Mouse (Mus musculus): ENCODE measurements around the gene Pik3r6. TPM values are rescaled to one million over a fixed set of nuclear protein-coding genes. Genes with fewer than 3 reads are reported as not detected.

Gene Pik3r6
- polyA plus RNA-seq, 1 experiment from 2014 or later = 1.7 TPM

GRCm38 (mm10) chr11:68507246-68507645 is 4.4 kb downstream of the Pik3r6 start:
- WGBS = 89% methylated on average over 7 of the region's 7 CpGs
- Histone ChIP-seq H3K9me3 (no peaks in the 10 kb centered on the region), H3K27ac (no peak overlapping the region), H3K27me3 (no peaks in the 10 kb centered on the region; the same call in 1 of the 2 replicates), H3K9ac (replicated peaks) (no peak overlapping the region), H3K4me2 (no peak overlapping the region), H3K36me3 (no peaks in the 10 kb centered on the region), H3K4me1 (replicated peaks) (no peaks in the 10 kb centered on the region), H3K4me3 (replicated peaks) (no peak overlapping the region)
- no peak for ATAC-seq (ENCODE audit: insufficient number of reproducible peaks, insufficient read depth, low FRiP score, low TSS enrichment, low read depth)

GRCm38 (mm10) chr11:68508619-68509018 is 5.8 kb downstream of the Pik3r6 start:
- Histone ChIP-seq H3K27me3 (no peaks in the 10 kb centered on the region; the same call in 1 of the 2 replicates), H3K9ac (replicated peaks) (no peak overlapping the region), H3K4me2 (no peak overlapping the region), H3K4me3 (replicated peaks) (no peak overlapping the region), H3K36me3 (no peaks in the 10 kb centered on the region), H3K27ac (no peak overlapping the region), H3K9me3 (no peaks in the 10 kb centered on the region), H3K4me1 (replicated peaks) (no peaks in the 10 kb centered on the region)
- 66% methylated on average over 5 of the region's 5 CpGs for WGBS
- no peak for ATAC-seq (ENCODE audit: insufficient number of reproducible peaks, insufficient read depth, low FRiP score, low TSS enrichment, low read depth)

GRCm38 (mm10) chr11:68509194-68509593 is 6.4 kb downstream of the Pik3r6 start:
- H3K27me3 ChIP-seq = no peaks in the 10 kb centered on the region
- no peaks in the 10 kb centered on the region for H3K4me1 ChIP-seq (replicated peaks)
- no peak overlapping the region for H3K4me2 ChIP-seq
- H3K27ac ChIP-seq = no peak overlapping the region
- no peaks in the 10 kb centered on the region for H3K36me3 ChIP-seq
- no peak overlapping the region for H3K4me3 ChIP-seq (replicated peaks)
- no peak for ATAC-seq (ENCODE audit: insufficient number of reproducible peaks, insufficient read depth, low FRiP score, low TSS enrichment, low read depth)
- no peak overlapping the region for H3K9ac ChIP-seq (replicated peaks)
- WGBS = 56% methylated on average over 2 of the region's 2 CpGs
- H3K9me3 ChIP-seq = no peaks in the 10 kb centered on the region

GRCm38 (mm10) chr11:68513969-68514368 is 11.2 kb downstream of the Pik3r6 start:
- Histone ChIP-seq H3K4me1 (replicated peaks) (no peaks in the 10 kb centered on the region), H3K9ac (replicated peaks) (no peak overlapping the region), H3K27me3 (no peaks in the 10 kb centered on the region), H3K36me3 (no peaks in the 10 kb centered on the region), H3K9me3 (peaks cover under 1% of the 10 kb centered on the region; the same call in 1 of the 2 replicates), H3K4me3 (replicated peaks) (no peak overlapping the region), H3K27ac (no peak overlapping the region), H3K4me2 (no peak overlapping the region)
- 35% methylated on average over 3 of the region's 3 CpGs for WGBS
- ATAC-seq (ENCODE audit: insufficient number of reproducible peaks, insufficient read depth, low FRiP score, low TSS enrichment, low read depth) = no peak

- Histone ChIP-seq H3K27ac (no peak overlapping the region), H3K4me2 (no peak overlapping the region), H3K4me3 (replicated peaks) (no peak overlapping the region), H3K9ac (replicated peaks) (no peak overlapping the region), H3K27me3 (no peaks in the 10 kb centered on the region), H3K4me1 (replicated peaks) (no peaks in the 10 kb centered on the region), H3K36me3 (no peaks in the 10 kb centered on the region), H3K9me3 (peaks cover 8% of the 10 kb centered on the region; the same call in 1 of the 2 replicates)
- WGBS = 94% methylated on average over 4 of the region's 4 CpGs
- no peak for ATAC-seq (ENCODE audit: insufficient number of reproducible peaks, insufficient read depth, low FRiP score, low TSS enrichment, low read depth)
Measured at GRCm38 (mm10) chr11:68519362-68519761, 16.5 kb downstream of the Pik3r6 start.

- H3K9me3 ChIP-seq = peaks cover 8% of the 10 kb centered on the region; the same call in 1 of the 2 replicates
- WGBS = 93% methylated on average over 5 of the region's 5 CpGs
- H3K27me3 ChIP-seq = no peaks in the 10 kb centered on the region
- no peak overlapping the region for H3K4me3 ChIP-seq (replicated peaks)
- no peaks in the 10 kb centered on the region for H3K36me3 ChIP-seq
- no peak overlapping the region for H3K9ac ChIP-seq (replicated peaks)
- no peaks in the 10 kb centered on the region for H3K4me1 ChIP-seq (replicated peaks)
- H3K4me2 ChIP-seq = no peak overlapping the region
- H3K27ac ChIP-seq = no peak overlapping the region
- ATAC-seq (ENCODE audit: insufficient number of reproducible peaks, insufficient read depth, low FRiP score, low TSS enrichment, low read depth) = no peak
Measured at GRCm38 (mm10) chr11:68519815-68520214, 17.0 kb downstream of the Pik3r6 start.

- Histone ChIP-seq H3K27ac (no peak overlapping the region), H3K4me3 (replicated peaks) (no peak overlapping the region), H3K36me3 (no peaks in the 10 kb centered on the region), H3K9me3 (peaks cover 8% of the 10 kb centered on the region; the same call in 1 of the 2 replicates), H3K4me2 (no peak overlapping the region), H3K4me1 (replicated peaks) (no peaks in the 10 kb centered on the region), H3K27me3 (no peaks in the 10 kb centered on the region), H3K9ac (replicated peaks) (no peak overlapping the region)
- 81% methylated on average over 2 of the region's 2 CpGs for WGBS
- no peak for ATAC-seq (ENCODE audit: insufficient number of reproducible peaks, insufficient read depth, low FRiP score, low TSS enrichment, low read depth)
Measured at GRCm38 (mm10) chr11:68520439-68520838, 17.6 kb downstream of the Pik3r6 start.

GRCm38 (mm10) chr11:68521352-68521751 is 18.5 kb downstream of the Pik3r6 start:
- Histone ChIP-seq H3K9ac (replicated peaks) (no peak overlapping the region), H3K36me3 (no peaks in the 10 kb centered on the region), H3K4me2 (no peak overlapping the region), H3K4me3 (replicated peaks) (no peak overlapping the region), H3K27me3 (peaks cover 2% of the 10 kb centered on the region; the same call in 1 of the 2 replicates), H3K4me1 (replicated peaks) (no peaks in the 10 kb centered on the region), H3K9me3 (peaks cover 8% of the 10 kb centered on the region; the same call in 1 of the 2 replicates), H3K27ac (no peak overlapping the region)
- no peak for ATAC-seq (ENCODE audit: insufficient number of reproducible peaks, insufficient read depth, low FRiP score, low TSS enrichment, low read depth)
- WGBS = 86% methylated on average over 5 of the region's 5 CpGs

- Histone ChIP-seq H3K9me3 (no peaks in the 10 kb centered on the region), H3K27me3 (peaks cover 22% of the 10 kb centered on the region), H3K27ac (no peak overlapping the region), H3K4me2 (no peak overlapping the region), H3K4me3 (replicated peaks) (no peak overlapping the region), H3K9ac (replicated peaks) (no peak overlapping the region), H3K4me1 (replicated peaks) (0 out of 2 replicates have a peak, but pooled peaks cover 2% of the 10 kb centered on the region), H3K36me3 (no peaks in the 10 kb centered on the region)
- 76% methylated on average over 4 of the region's 4 CpGs for WGBS
- no peak for ATAC-seq (ENCODE audit: insufficient number of reproducible peaks, insufficient read depth, low FRiP score, low TSS enrichment, low read depth)
Measured at GRCm38 (mm10) chr11:68526441-68526840, 23.6 kb downstream of the Pik3r6 start.

- no peak overlapping the region for H3K9ac ChIP-seq (replicated peaks)
- ATAC-seq (ENCODE audit: insufficient number of reproducible peaks, insufficient read depth, low FRiP score, low TSS enrichment, low read depth) = no peak; the same call in 1 of the 2 replicates
- H3K9me3 ChIP-seq = no peaks in the 10 kb centered on the region
- 19% methylated on average over 16 of the region's 16 CpGs for WGBS
- H3K4me1 ChIP-seq (replicated peaks) = 0 out of 2 replicates have a peak, but pooled peaks cover 3% of the 10 kb centered on the region
- no peak overlapping the region for H3K4me3 ChIP-seq (replicated peaks)
- no peak overlapping the region for H3K4me2 ChIP-seq
- H3K36me3 ChIP-seq = no peaks in the 10 kb centered on the region
- peaks cover 21% of the 10 kb centered on the region for H3K27me3 ChIP-seq
- H3K27ac ChIP-seq = no peak overlapping the region
Measured at GRCm38 (mm10) chr11:68531066-68531806, 28.4 kb downstream of the Pik3r6 start.

- Histone ChIP-seq H3K9me3 (no peaks in the 10 kb centered on the region), H3K36me3 (no peaks in the 10 kb centered on the region), H3K27me3 (peaks cover 21% of the 10 kb centered on the region), H3K4me3 (replicated peaks) (no peak overlapping the region), H3K9ac (replicated peaks) (no peak overlapping the region), H3K27ac (no peak overlapping the region), H3K4me1 (replicated peaks) (0 out of 2 replicates have a peak, but pooled peaks cover 3% of the 10 kb centered on the region), H3K4me2 (no peak overlapping the region)
- ATAC-seq (ENCODE audit: insufficient number of reproducible peaks, insufficient read depth, low FRiP score, low TSS enrichment, low read depth) = no peak
- 81% methylated on average over 11 of the region's 11 CpGs for WGBS
Measured at GRCm38 (mm10) chr11:68531941-68532535, 29.2 kb downstream of the Pik3r6 start.

Measured in limb, embryonic 12.5 days (tissue).